Mouse (Mus musculus): ENCODE results near the gene Cd5.

The Cd5 gene

GRCm38 (mm10) chr19:10747182-10747581 is 8.4 kb upstream of the Cd5 start:
- no peak for TF ChIP-seq GATA4 (IDR thresholded peaks at IDR 0.05; ENCODE audit: insufficient replicate concordance, low read length)

GRCm38 (mm10) chr19:10742565-10742964 is 3.8 kb upstream of the Cd5 start:
- no peak for TF ChIP-seq GATA4 (IDR thresholded peaks at IDR 0.05; ENCODE audit: insufficient replicate concordance, low read length)

GRCm38 (mm10) chr19:10742145-10742544 is 3.3 kb upstream of the Cd5 start:
- no peak for TF ChIP-seq GATA4 (IDR thresholded peaks at IDR 0.05; ENCODE audit: insufficient replicate concordance, low read length)

GRCm38 (mm10) chr19:10740641-10741440 is 2.0 kb upstream of the Cd5 start:
- no peak for TF ChIP-seq GATA4 (IDR thresholded peaks at IDR 0.05; ENCODE audit: insufficient replicate concordance, low read length)

- TF ChIP-seq GATA4 (IDR thresholded peaks at IDR 0.05; ENCODE audit: insufficient replicate concordance, low read length): no peak
Observed at GRCm38 (mm10) chr19:10739916-10740315, 1.1 kb upstream of the Cd5 start.

GRCm38 (mm10) chr19:10738038-10738437 is 764 bp downstream of the Cd5 start:
- no peak for TF ChIP-seq GATA4 (IDR thresholded peaks at IDR 0.05; ENCODE audit: insufficient replicate concordance, low read length)

GRCm38 (mm10) chr19:10735861-10736260 is 2.9 kb downstream of the Cd5 start:
- TF ChIP-seq GATA4 (IDR thresholded peaks at IDR 0.05; ENCODE audit: insufficient replicate concordance, low read length): no peak

GRCm38 (mm10) chr19:10735061-10735460 is 3.7 kb downstream of the Cd5 start:
- no peak for TF ChIP-seq GATA4 (IDR thresholded peaks at IDR 0.05; ENCODE audit: insufficient replicate concordance, low read length)

- TF ChIP-seq GATA4 (IDR thresholded peaks at IDR 0.05; ENCODE audit: insufficient replicate concordance, low read length): no peak
Observed at GRCm38 (mm10) chr19:10734554-10734953, 4.2 kb downstream of the Cd5 start.

- no peak for TF ChIP-seq GATA4 (IDR thresholded peaks at IDR 0.05; ENCODE audit: insufficient replicate concordance, low read length)
Observed at GRCm38 (mm10) chr19:10733501-10734127, 5.2 kb downstream of the Cd5 start.

GRCm38 (mm10) chr19:10732741-10733140 is 6.1 kb downstream of the Cd5 start:
- no peak for TF ChIP-seq GATA4 (IDR thresholded peaks at IDR 0.05; ENCODE audit: insufficient replicate concordance, low read length)

- TF ChIP-seq GATA4 (IDR thresholded peaks at IDR 0.05; ENCODE audit: insufficient replicate concordance, low read length): no peak
Observed at GRCm38 (mm10) chr19:10731975-10732374, 6.8 kb downstream of the Cd5 start.

GRCm38 (mm10) chr19:10730469-10730868 is 8.3 kb downstream of the Cd5 start:
- no peak for TF ChIP-seq GATA4 (IDR thresholded peaks at IDR 0.05; ENCODE audit: insufficient replicate concordance, low read length)

- TF ChIP-seq GATA4 (IDR thresholded peaks at IDR 0.05; ENCODE audit: insufficient replicate concordance, low read length): no peak
Observed at GRCm38 (mm10) chr19:10729889-10730288, 8.9 kb downstream of the Cd5 start.

- TF ChIP-seq GATA4 (IDR thresholded peaks at IDR 0.05; ENCODE audit: insufficient replicate concordance, low read length): no peak
Observed at GRCm38 (mm10) chr19:10724629-10725363, 14.0 kb downstream of the Cd5 start.

- no peak for TF ChIP-seq GATA4 (IDR thresholded peaks at IDR 0.05; ENCODE audit: insufficient replicate concordance, low read length)
Observed at GRCm38 (mm10) chr19:10723649-10724048, 15.2 kb downstream of the Cd5 start.

Measured in liver, adult (tissue).